Mouse (Mus musculus) cerebellum, adult 2 months (tissue): ENCODE results near the gene Slc7a15.

Experiments
- CTCF ChIP-seq: fragments of 200-500 bp; IDR thresholded peaks from 2 replicates; pipeline ENCODE4 v1.5.1; 2011; ENCODE audit warnings: low read depth, mild to moderate bottlenecking, control low read depth, low read length, moderate library complexity, borderline replicate concordance; ENCODE audit not compliant: insufficient read depth
- POLR2A ChIP-seq: fragments of 200-500 bp; IDR thresholded peaks from 2 replicates; pipeline ENCODE4 v1.6.1; 2011; ENCODE audit warnings: low read length, control low read depth, borderline replicate concordance; ENCODE audit not compliant: insufficient read depth

DNA sequence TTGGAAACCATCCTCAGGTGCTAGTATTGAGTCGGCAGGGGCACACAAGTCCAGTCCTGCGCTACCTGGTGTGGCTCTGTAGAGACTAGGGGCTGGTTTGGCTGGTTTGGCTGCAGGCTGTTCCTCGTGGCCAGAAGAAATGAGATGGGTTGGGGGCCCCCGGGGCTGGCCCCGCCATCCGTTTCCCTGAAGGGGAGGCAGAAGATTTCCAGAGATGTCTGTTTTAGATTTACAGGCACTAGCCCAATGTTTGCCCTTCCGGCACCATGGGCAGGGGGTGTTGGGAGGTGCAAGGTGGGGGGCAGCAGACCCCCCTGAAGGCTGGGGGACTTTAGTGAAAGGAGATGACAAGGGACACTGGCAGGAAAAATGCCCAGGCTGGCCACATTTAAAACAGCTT lies 3.3 kb downstream of the Slc7a15 start:
- TF ChIP-seq CTCF = no peak
- TF ChIP-seq POLR2A = no peak
